Mouse (Mus musculus) MEL (cell line): ENCODE measurements at regions not wholly inside any gene's neighbourhood (a gene's known extent, or its start where the extent isn't known, plus 50 kb on each side); places are given as distances from the start of the nearest gene placed in this dataset.

Experiments
- DNase-seq: peaks from one replicate; pipeline ENCODE4 v3.0.0; 2011; ENCODE audit warnings: low read depth, low spot score
- H3K27ac ChIP-seq: 2 replicates; pipeline ENCODE4 v1.5.1; 2012; ENCODE audit warnings: low read depth, mild to moderate bottlenecking, control low read depth, low read length, moderate library complexity; ENCODE audit not compliant: control insufficient read depth
- H3K27me3 ChIP-seq, 2 experiments: fragments of 150-350 bp in 1 of 2; sonication (generic) in 1 of 2; 2 replicates each; pipeline ENCODE4 v1.6.1; 2012; ENCODE audit warnings: low read length in 2 of 2, mild to moderate bottlenecking in 2 of 2, improper control_type of control experiment in 1 of 2, moderate library complexity in 1 of 2; ENCODE audit not compliant: insufficient read depth in 2 of 2, control insufficient read depth in 1 of 2
- H3K36me3 ChIP-seq, 2 experiments: 2 replicates each; pipeline ENCODE4 v1.6.1; 2012 to 2014; ENCODE audit warnings: low read length in 2 of 2, improper control_type of control experiment in 1 of 2, inconsistent platforms in 1 of 2, mild to moderate bottlenecking in 1 of 2; ENCODE audit not compliant: insufficient read depth in 2 of 2, control insufficient read depth in 1 of 2
- H3K4me1 ChIP-seq, 2 experiments: fragments of 150-350 bp in 1 of 2; sonication (generic) in 1 of 2; 2 replicates each; pipeline ENCODE4 v1.6.1; 2012; ENCODE audit warnings: low read length in 2 of 2, improper control_type of control experiment in 1 of 2, mild to moderate bottlenecking in 1 of 2; ENCODE audit not compliant: insufficient read depth in 2 of 2, control insufficient read depth in 1 of 2
- H3K4me3 ChIP-seq, 2 experiments: fragments of 150-350 bp in 1 of 2; sonication (generic) in 1 of 2; 2 replicates each; pipeline ENCODE4 v1.5.1; 2012; ENCODE audit warnings: low read depth in 2 of 2, low read length in 2 of 2, mild to moderate bottlenecking in 2 of 2, moderate library complexity in 2 of 2, control low read depth in 1 of 2, improper control_type of control experiment in 1 of 2; ENCODE audit not compliant: control insufficient read depth in 1 of 2, insufficient read depth in 1 of 2
- H3K79me2 ChIP-seq: 2 replicates; pipeline ENCODE4 v1.6.1; 2012; ENCODE audit warnings: mild to moderate bottlenecking, low read length, moderate library complexity; ENCODE audit not compliant: control insufficient read depth, poor library complexity, insufficient read depth
- H3K9ac ChIP-seq: 2 replicates; pipeline ENCODE4 v1.6.1; 2012; ENCODE audit warnings: low read depth, mild to moderate bottlenecking, control low read depth, low read length, moderate library complexity; ENCODE audit not compliant: control insufficient read depth, poor library complexity, severe bottlenecking
- H3K9me3 ChIP-seq: fragments of 150-350 bp; sonication (generic); replicated peaks from 2 replicates; pipeline ENCODE4 v1.6.1; 2012; ENCODE audit warnings: mild to moderate bottlenecking, low read length, improper control_type of control experiment, moderate library complexity; ENCODE audit not compliant: insufficient read depth
- BHLHE40 ChIP-seq: IDR thresholded peaks from 2 replicates; pipeline ENCODE4 v1.6.1; 2012; ENCODE audit warnings: low read depth, mild to moderate bottlenecking, inconsistent platforms, low read length, improper control_type of control experiment, borderline replicate concordance
- CHD1 ChIP-seq: IDR thresholded peaks from 2 replicates; pipeline ENCODE4 v1.6.1; 2012; ENCODE audit warnings: low read depth, mild to moderate bottlenecking, inconsistent platforms, low read length, improper control_type of control experiment
- CHD2 ChIP-seq: IDR thresholded peaks from 2 replicates; pipeline ENCODE4 v1.6.1; 2011; ENCODE audit warnings: low read length, improper control_type of control experiment
- GABPA ChIP-seq: IDR thresholded peaks from 2 replicates; pipeline ENCODE4 v1.6.1; 2012; ENCODE audit warnings: low read depth, mild to moderate bottlenecking, inconsistent platforms, low read length, improper control_type of control experiment, moderate library complexity
- HCFC1 ChIP-seq: IDR thresholded peaks from 2 replicates; pipeline ENCODE4 v1.6.1; 2012; ENCODE audit warnings: low read depth, mild to moderate bottlenecking, inconsistent platforms, low read length, improper control_type of control experiment, moderate library complexity
- JUND ChIP-seq: IDR thresholded peaks from 2 replicates; pipeline ENCODE4 v1.6.1; 2011; ENCODE audit warnings: low read depth, mild to moderate bottlenecking, improper control_type of control experiment, low read length
- KAT2A ChIP-seq: conservative IDR thresholded peaks from 2 replicates; pipeline ENCODE4 v1.6.1; 2012; ENCODE audit warnings: low read depth, low read length, improper control_type of control experiment, inconsistent platforms
- MAFK ChIP-seq: IDR thresholded peaks from 2 replicates; pipeline ENCODE4 v1.6.1; 2011; ENCODE audit warnings: low read depth, mild to moderate bottlenecking, low read length, improper control_type of control experiment, borderline replicate concordance
- MAZ ChIP-seq: IDR thresholded peaks from 2 replicates; pipeline ENCODE4 v1.6.1; 2012; ENCODE audit warnings: low read depth, mild to moderate bottlenecking, inconsistent platforms, low read length, improper control_type of control experiment
- MXI1 ChIP-seq: IDR thresholded peaks from 2 replicates; pipeline ENCODE4 v1.6.1; 2011; ENCODE audit warnings: mild to moderate bottlenecking, low read depth, low read length, improper control_type of control experiment
- MYC ChIP-seq: IDR thresholded peaks from 2 replicates; pipeline ENCODE4 v1.6.1; 2011; ENCODE audit warnings: low read depth, mild to moderate bottlenecking, low read length, improper control_type of control experiment, moderate library complexity
- NRF1 ChIP-seq: IDR thresholded peaks from 2 replicates; pipeline ENCODE4 v1.6.1; 2014; ENCODE audit warnings: low read depth, mild to moderate bottlenecking, inconsistent platforms, low read length, improper control_type of control experiment, moderate library complexity; ENCODE audit not compliant: poor library complexity, insufficient read depth, severe bottlenecking
- POLR2AphosphoS2 ChIP-seq: IDR thresholded peaks from 2 replicates; pipeline ENCODE4 v1.6.1; 2011; ENCODE audit warnings: low read length, improper control_type of control experiment
- POLR2AphosphoS5 ChIP-seq: IDR thresholded peaks from 2 replicates; pipeline ENCODE4 v1.6.1; 2012; ENCODE audit warnings: low read depth, borderline replicate concordance, mild to moderate bottlenecking, inconsistent platforms, low read length, moderate library complexity, mixed read lengths
- RAD21 ChIP-seq: IDR thresholded peaks from 2 replicates; pipeline ENCODE4 v1.6.1; 2011; ENCODE audit warnings: mild to moderate bottlenecking, low read depth, low read length, improper control_type of control experiment
- RCOR1 ChIP-seq: IDR thresholded peaks from 2 replicates; pipeline ENCODE4 v1.6.1; 2012; ENCODE audit warnings: low read depth, mild to moderate bottlenecking, inconsistent platforms, low read length, improper control_type of control experiment
- SIN3A ChIP-seq: IDR thresholded peaks from 2 replicates; pipeline ENCODE4 v1.6.1; 2012; ENCODE audit warnings: low read length, improper control_type of control experiment, inconsistent platforms
- TBP ChIP-seq: IDR thresholded peaks from 2 replicates; pipeline ENCODE4 v1.8.0; 2011; ENCODE audit warnings: low read depth, low read length, improper control_type of control experiment
- TCF12 ChIP-seq: IDR thresholded peaks from 2 replicates; pipeline ENCODE4 v1.6.1; 2014; ENCODE audit warnings: low read depth, mild to moderate bottlenecking, inconsistent platforms, low read length, improper control_type of control experiment, moderate library complexity
- UBTF ChIP-seq: IDR thresholded peaks from 2 replicates; pipeline ENCODE4 v1.6.1; 2012; ENCODE audit warnings: low read depth, mild to moderate bottlenecking, inconsistent platforms, low read length, improper control_type of control experiment, moderate library complexity, borderline replicate concordance; ENCODE audit not compliant: insufficient read depth
- USF1 ChIP-seq: IDR thresholded peaks from 2 replicates; pipeline ENCODE4 v1.6.1; 2014; ENCODE audit warnings: low read depth, mild to moderate bottlenecking, inconsistent platforms, low read length, improper control_type of control experiment, moderate library complexity
- ZKSCAN1 ChIP-seq: IDR thresholded peaks from 2 replicates; pipeline ENCODE4 v1.6.1; 2012; ENCODE audit warnings: low read depth, mild to moderate bottlenecking, inconsistent platforms, low read length, improper control_type of control experiment, moderate library complexity
- ZNF384 ChIP-seq: IDR thresholded peaks from 2 replicates; pipeline ENCODE4 v1.6.1; 2012; ENCODE audit warnings: low read depth, mild to moderate bottlenecking, inconsistent platforms, low read length, improper control_type of control experiment

GRCm38 (mm10) chr14:9475169-9475568 is 809.1 kb upstream of the 4930452B06Rik start:
- Histone ChIP-seq H3K9ac (no peak overlapping the region), H3K36me3 (no peaks in the 10 kb centered on the region), H3K4me3 (no peak overlapping the region), H3K9me3 (no peaks in the 10 kb centered on the region), H3K27me3 (no peaks in the 10 kb centered on the region), H3K79me2 (no peaks in the 10 kb centered on the region), H3K27ac (no peak overlapping the region), H3K4me1 (no peaks in the 10 kb centered on the region)
- DNase-seq, result no peak
- TF ChIP-seq USF1 (no peak), CHD2 (no peak), HCFC1 (no peak), BHLHE40 (no peak), MAFK (no peak), POLR2AphosphoS2 (no peak), TCF12 (no peak), MAZ (no peak), GABPA (no peak), UBTF (no peak), MXI1 (no peak), ZNF384 (no peak), POLR2AphosphoS5 (no peak), JUND (no peak), NRF1 (no peak), CHD1 (no peak)

DNA sequence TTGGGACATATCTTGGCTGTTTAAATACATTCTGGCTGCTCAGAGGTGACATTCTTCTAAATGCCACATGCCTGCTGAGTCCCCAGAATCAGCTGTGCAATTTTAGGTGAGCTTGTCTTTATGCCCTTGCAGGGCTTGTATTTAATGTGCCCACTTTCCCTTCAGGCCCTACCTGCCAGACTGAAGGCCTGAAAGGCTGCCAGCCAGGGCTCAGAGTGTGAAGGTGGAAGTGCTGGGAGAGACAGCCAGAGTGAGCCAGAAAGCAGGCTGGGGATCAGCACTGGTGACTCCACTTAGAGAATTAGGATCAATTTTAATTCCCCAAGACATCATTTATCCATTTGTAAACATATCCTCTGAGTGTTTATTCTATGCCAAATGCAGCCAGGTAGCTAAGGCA is 803.6 kb upstream of the 4930452B06Rik start:
- TF ChIP-seq HCFC1 (no peak), NRF1 (no peak), MXI1 (no peak), RAD21 (no peak), RCOR1 (no peak), GABPA (no peak), MYC (no peak), JUND (no peak), POLR2AphosphoS5 (no peak), TBP (no peak), MAFK (no peak), KAT2A (no peak), CHD2 (no peak), ZKSCAN1 (no peak), SIN3A (no peak)

More for the DNA sequence above, 803.6 kb upstream of the 4930452B06Rik start:
- no peak for DNase-seq
- H3K36me3 ChIP-seq, result no peaks in the 10 kb centered on the region
- no peaks in the 10 kb centered on the region for H3K79me2 ChIP-seq
- no peaks in the 10 kb centered on the region for H3K4me1 ChIP-seq
- no peak overlapping the region for H3K4me3 ChIP-seq
- H3K9me3 ChIP-seq, result no peaks in the 10 kb centered on the region
- no peak overlapping the region for H3K27ac ChIP-seq
- H3K9ac ChIP-seq, result no peak overlapping the region
- no peaks in the 10 kb centered on the region for H3K27me3 ChIP-seq
